Mouse (Mus musculus): Measurements from ENCODE around the gene Ntrk1. TPM values are rescaled to one million over a fixed set of nuclear protein-coding genes. Genes with fewer than 3 reads are reported as not detected.
A peak's percentile ranks its signal among the peaks of the same experiment; 100 is the strongest.

Ntrk1 gene
- polyA plus RNA-seq, 1 experiment: 0.09 TPM

DNA sequence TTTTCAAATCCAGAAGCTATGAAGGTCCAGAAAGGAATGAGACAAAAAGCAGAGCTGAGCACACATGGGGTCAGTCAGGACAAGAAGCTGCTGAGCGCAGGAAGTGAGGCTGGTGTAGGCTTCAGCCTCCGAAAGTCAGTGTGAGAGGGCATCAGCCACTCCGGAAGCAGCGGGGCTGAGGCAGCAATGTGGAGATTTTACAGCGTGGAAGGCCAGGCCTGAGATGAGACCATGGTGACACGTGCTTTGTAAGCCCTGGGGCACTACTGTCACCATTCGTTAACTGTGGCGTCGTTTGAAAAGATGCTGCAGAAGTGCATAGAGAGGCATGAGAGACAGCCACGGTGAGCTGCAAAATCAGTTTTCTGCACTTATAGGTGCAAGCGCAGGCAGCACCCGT lies 23.3 kb upstream of the Ntrk1 start:
- TF ChIP-seq POLR2A (IDR thresholded peaks at IDR 0.05; ENCODE audit: low read depth, low read length) (no peak), CTCF (IDR thresholded peaks at IDR 0.05; ENCODE audit: extremely low read depth, insufficient read depth, insufficient read length, insufficient replicate concordance) (no peak)
- Histone ChIP-seq H3K36me3 (ENCODE audit: control insufficient read depth, insufficient read depth, low read length) (no peaks in the 10 kb centered on the region), H3K4me3 (ENCODE audit: extremely low read depth, insufficient read depth, insufficient read length) (no peak overlapping the region), H3K27me3 (ENCODE audit: control insufficient read depth, insufficient read depth, low read length) (0 out of 2 replicates have a peak, but pooled peaks cover 1% of the 10 kb centered on the region), H3K4me1 (ENCODE audit: control insufficient read depth, insufficient read depth, insufficient read length) (no peaks in the 10 kb centered on the region), H3K27ac (ENCODE audit: insufficient read depth, low read length) (no peak overlapping the region)
- DNase-seq (ENCODE audit: low read depth in 1 of 2, low spot score in 2 of 2): no peak
- 82% methylated on average over 12 of the region's 12 CpGs for WGBS

DNA sequence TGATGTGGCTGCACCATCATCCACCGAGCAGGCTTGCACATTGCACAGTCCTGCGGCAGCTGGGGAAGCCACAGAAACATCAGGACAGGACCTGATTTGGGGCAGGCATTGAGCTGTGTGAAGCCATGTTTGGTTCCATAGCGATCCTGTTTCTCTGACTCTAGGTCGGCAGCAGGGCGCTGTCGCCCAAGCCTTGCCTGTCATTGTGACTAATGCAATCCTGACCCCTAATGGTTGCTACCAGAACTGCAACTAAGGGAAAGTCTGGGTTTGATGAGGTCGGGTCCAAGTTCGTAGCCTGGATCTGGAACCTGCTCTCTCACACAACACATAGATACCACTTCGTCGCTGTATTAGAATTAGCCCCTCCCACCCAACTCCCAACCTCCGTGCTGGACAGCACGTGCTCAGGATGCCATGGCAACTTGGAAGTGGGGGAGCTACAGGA lies 21.7 kb upstream of the Ntrk1 start:
- Histone ChIP-seq H3K4me1 (ENCODE audit: control insufficient read depth, insufficient read depth, insufficient read length) (no peaks in the 10 kb centered on the region), H3K36me3 (ENCODE audit: control insufficient read depth, insufficient read depth, low read length) (no peaks in the 10 kb centered on the region), H3K4me3 (ENCODE audit: extremely low read depth, insufficient read depth, insufficient read length) (no peak overlapping the region), H3K27ac (ENCODE audit: insufficient read depth, low read length) (no peak overlapping the region), H3K27me3 (ENCODE audit: control insufficient read depth, insufficient read depth, low read length) (0 out of 2 replicates have a peak, but pooled peaks cover 1% of the 10 kb centered on the region)
- TF ChIP-seq CTCF (IDR thresholded peaks at IDR 0.05; ENCODE audit: extremely low read depth, insufficient read depth, insufficient read length, insufficient replicate concordance): peak; percentile 78; the same call in 1 of the 2 replicates
- no peak for TF ChIP-seq POLR2A (IDR thresholded peaks at IDR 0.05; ENCODE audit: low read depth, low read length)
- peak; percentile 55 for DNase-seq (ENCODE audit: low read depth in 1 of 2, low spot score in 2 of 2)
- whole genome bisulfite sequencing: 4% methylated on average over 12 of the region's 12 CpGs

DNA sequence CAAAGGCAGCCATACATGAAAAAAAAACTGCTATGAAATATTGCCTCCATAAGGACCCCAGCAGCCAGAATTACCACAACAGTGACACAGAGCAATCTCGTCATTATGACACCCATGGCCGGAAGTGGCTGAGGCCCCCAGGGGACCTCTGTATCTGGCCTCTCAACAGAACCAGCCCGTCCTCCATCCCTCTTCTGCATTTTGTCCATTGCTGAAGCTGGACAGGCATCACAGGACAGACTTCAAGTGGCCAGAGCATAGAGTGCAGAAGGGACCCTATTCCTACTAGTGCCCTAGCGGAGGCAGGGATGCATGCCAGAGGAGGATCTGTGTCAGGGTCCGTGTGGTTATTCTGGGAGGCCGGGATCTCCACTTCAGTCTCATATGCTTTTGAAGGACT lies 21.2 kb upstream of the Ntrk1 start:
- no peak overlapping the region for H3K4me3 ChIP-seq (ENCODE audit: extremely low read depth, insufficient read depth, insufficient read length)
- no peaks in the 10 kb centered on the region for H3K36me3 ChIP-seq (ENCODE audit: control insufficient read depth, insufficient read depth, low read length)
- WGBS: 61% methylated on average over 6 of the region's 6 CpGs
- no peak overlapping the region for H3K27ac ChIP-seq (ENCODE audit: insufficient read depth, low read length)
- no peaks in the 10 kb centered on the region for H3K4me1 ChIP-seq (ENCODE audit: control insufficient read depth, insufficient read depth, insufficient read length)
- no peak for TF ChIP-seq CTCF (IDR thresholded peaks at IDR 0.05; ENCODE audit: extremely low read depth, insufficient read depth, insufficient read length, insufficient replicate concordance)
- TF ChIP-seq POLR2A (IDR thresholded peaks at IDR 0.05; ENCODE audit: low read depth, low read length): no peak
- no peak for DNase-seq (ENCODE audit: low read depth in 1 of 2, low spot score in 2 of 2)
- 0 out of 2 replicates have a peak, but pooled peaks cover 1% of the 10 kb centered on the region for H3K27me3 ChIP-seq (ENCODE audit: control insufficient read depth, insufficient read depth, low read length)

DNA sequence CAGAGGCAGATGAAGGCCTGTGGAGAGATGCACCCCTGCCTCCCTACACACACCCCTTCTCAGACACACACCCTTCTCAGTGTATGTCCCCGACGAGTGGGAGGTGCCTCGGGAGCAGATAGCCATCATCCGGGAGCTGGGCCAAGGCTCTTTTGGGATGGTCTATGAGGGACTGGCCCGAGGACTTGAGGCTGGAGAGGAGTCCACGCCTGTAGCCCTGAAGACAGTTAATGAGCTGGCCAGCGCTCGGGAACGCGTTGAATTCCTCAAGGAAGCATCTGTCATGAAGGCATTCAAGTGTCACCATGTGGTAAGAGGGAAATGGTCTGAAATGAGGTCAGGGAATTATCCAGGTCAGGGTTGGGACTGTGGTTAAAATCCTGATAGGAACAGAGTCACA lies 17.9 kb upstream of the Ntrk1 start:
- TF ChIP-seq CTCF (IDR thresholded peaks at IDR 0.05; ENCODE audit: extremely low read depth, insufficient read depth, insufficient read length, insufficient replicate concordance) (no peak), POLR2A (IDR thresholded peaks at IDR 0.05; ENCODE audit: low read depth, low read length) (no peak)
- DNase-seq (ENCODE audit: low read depth in 1 of 2, low spot score in 2 of 2): no peak
- no peak overlapping the region for H3K27ac ChIP-seq (ENCODE audit: insufficient read depth, low read length)
- 67% methylated on average over 10 of the region's 10 CpGs for WGBS
- no peak overlapping the region for H3K4me3 ChIP-seq (ENCODE audit: extremely low read depth, insufficient read depth, insufficient read length)
- no peaks in the 10 kb centered on the region for H3K36me3 ChIP-seq (ENCODE audit: control insufficient read depth, insufficient read depth, low read length)
- H3K27me3 ChIP-seq (ENCODE audit: control insufficient read depth, insufficient read depth, low read length): peaks cover 5% of the 10 kb centered on the region; the same call in 1 of the 2 replicates
- no peaks in the 10 kb centered on the region for H3K4me1 ChIP-seq (ENCODE audit: control insufficient read depth, insufficient read depth, insufficient read length)

DNA sequence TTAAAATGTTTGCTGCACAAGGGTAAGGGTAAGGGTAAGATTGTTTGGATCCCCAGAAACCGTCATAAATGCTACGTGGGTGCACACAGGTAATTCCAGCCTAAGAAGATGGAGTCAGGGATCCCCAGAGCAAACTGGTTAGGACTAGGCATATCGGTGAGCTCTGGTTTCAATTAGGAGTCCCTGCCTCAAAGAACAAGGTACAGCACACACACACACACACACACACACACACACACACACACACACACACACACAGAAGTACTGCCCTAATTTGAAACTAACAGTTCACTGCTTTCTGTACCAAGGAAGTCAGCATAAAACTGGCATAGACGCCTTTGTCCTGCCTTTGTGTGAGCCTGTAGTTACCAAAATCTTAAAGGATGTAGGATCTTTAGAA lies 17.5 kb upstream of the Ntrk1 start:
- Histone ChIP-seq H3K27me3 (ENCODE audit: control insufficient read depth, insufficient read depth, low read length) (peaks cover 5% of the 10 kb centered on the region; the same call in 1 of the 2 replicates), H3K36me3 (ENCODE audit: control insufficient read depth, insufficient read depth, low read length) (no peaks in the 10 kb centered on the region), H3K4me1 (ENCODE audit: control insufficient read depth, insufficient read depth, insufficient read length) (no peaks in the 10 kb centered on the region), H3K4me3 (ENCODE audit: extremely low read depth, insufficient read depth, insufficient read length) (no peak overlapping the region), H3K27ac (ENCODE audit: insufficient read depth, low read length) (no peak overlapping the region)
- DNase-seq (ENCODE audit: low read depth in 1 of 2, low spot score in 2 of 2): no peak
- TF ChIP-seq CTCF (IDR thresholded peaks at IDR 0.05; ENCODE audit: extremely low read depth, insufficient read depth, insufficient read length, insufficient replicate concordance): no peak
- TF ChIP-seq POLR2A (IDR thresholded peaks at IDR 0.05; ENCODE audit: low read depth, low read length): no peak
- WGBS: 67% methylated on average over 4 of the region's 4 CpGs

DNA sequence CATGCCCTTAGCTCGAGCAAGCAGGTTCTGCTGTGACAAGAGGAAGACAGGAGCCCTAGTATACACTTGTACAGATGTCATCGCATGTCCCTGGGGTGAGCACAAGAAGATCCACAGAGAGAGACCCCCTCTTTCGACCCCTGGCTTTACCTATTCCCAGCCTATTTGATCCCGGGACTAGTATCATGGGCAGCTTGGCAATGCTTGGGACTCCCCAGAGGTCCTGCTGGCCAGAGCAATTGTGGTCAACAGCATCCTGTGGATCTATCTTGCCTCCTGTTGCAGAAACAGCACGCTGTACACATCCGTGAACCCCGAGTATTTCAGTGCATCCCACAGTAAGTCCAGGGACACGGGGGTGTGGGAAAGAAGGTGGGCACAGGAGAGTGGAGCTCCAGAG lies 16.3 kb upstream of the Ntrk1 start:
- no peak for TF ChIP-seq POLR2A (IDR thresholded peaks at IDR 0.05; ENCODE audit: low read depth, low read length)
- no peak for TF ChIP-seq CTCF (IDR thresholded peaks at IDR 0.05; ENCODE audit: extremely low read depth, insufficient read depth, insufficient read length, insufficient replicate concordance)
- no peaks in the 10 kb centered on the region for H3K36me3 ChIP-seq (ENCODE audit: control insufficient read depth, insufficient read depth, low read length)
- 81% methylated on average over 8 of the region's 8 CpGs for WGBS
- no peak overlapping the region for H3K4me3 ChIP-seq (ENCODE audit: extremely low read depth, insufficient read depth, insufficient read length)
- no peak overlapping the region for H3K27ac ChIP-seq (ENCODE audit: insufficient read depth, low read length)
- H3K27me3 ChIP-seq (ENCODE audit: control insufficient read depth, insufficient read depth, low read length): peaks cover 5% of the 10 kb centered on the region; the same call in 1 of the 2 replicates
- DNase-seq (ENCODE audit: low read depth in 1 of 2, low spot score in 2 of 2): no peak
- no peaks in the 10 kb centered on the region for H3K4me1 ChIP-seq (ENCODE audit: control insufficient read depth, insufficient read depth, insufficient read length)

DNA sequence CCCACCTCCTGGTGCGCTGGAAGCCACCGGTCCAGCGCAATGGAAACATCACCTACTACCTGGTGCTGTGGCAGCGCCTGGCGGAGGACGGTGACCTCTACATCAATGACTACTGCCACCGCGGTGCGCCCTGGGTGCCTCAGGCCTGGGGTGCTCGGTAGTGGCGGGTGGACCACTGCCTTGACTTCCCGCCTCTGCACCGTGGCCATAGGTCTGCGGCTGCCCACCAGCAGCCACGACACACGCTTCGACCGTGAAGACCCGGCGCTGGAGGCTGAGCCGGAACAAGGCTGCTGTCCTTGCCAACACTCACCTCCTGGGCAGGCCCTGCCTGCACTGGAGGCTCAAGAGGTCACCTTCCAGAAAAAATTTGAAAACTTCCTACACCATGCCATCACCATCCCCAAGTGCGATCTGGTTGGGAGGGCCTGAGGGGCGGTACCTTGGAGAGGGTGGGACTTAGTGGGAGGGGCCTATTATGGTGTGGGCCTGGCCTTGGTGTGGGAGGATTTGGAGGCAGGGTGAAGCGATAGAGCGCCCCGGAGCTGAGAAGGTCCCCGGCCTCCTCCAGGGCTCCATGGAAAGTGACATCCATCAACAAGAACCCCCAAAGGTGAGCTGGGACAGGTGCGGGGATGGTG lies 14.5 kb upstream of the Ntrk1 start:
- Histone ChIP-seq H3K36me3 (ENCODE audit: control insufficient read depth, insufficient read depth, low read length) (no peaks in the 10 kb centered on the region), H3K27ac (ENCODE audit: insufficient read depth, low read length) (no peak overlapping the region), H3K4me1 (ENCODE audit: control insufficient read depth, insufficient read depth, insufficient read length) (no peaks in the 10 kb centered on the region), H3K4me3 (ENCODE audit: extremely low read depth, insufficient read depth, insufficient read length) (no peak overlapping the region), H3K27me3 (ENCODE audit: control insufficient read depth, insufficient read depth, low read length) (peaks cover 4% of the 10 kb centered on the region; the same call in 1 of the 2 replicates)
- TF ChIP-seq POLR2A (IDR thresholded peaks at IDR 0.05; ENCODE audit: low read depth, low read length) (no peak), CTCF (IDR thresholded peaks at IDR 0.05; ENCODE audit: extremely low read depth, insufficient read depth, insufficient read length, insufficient replicate concordance) (no peak)
- WGBS: 18% methylated on average over 28 of the region's 28 CpGs
- DNase-seq (ENCODE audit: low read depth in 1 of 2, low spot score in 2 of 2): no peak

Data from spleen, adult 2 months (tissue).